Mouse (Mus musculus) myocyte (in vitro differentiated cells): ENCODE data around the gene Angptl8.

Source experiments
- CEBPB ChIP-seq: IDR thresholded peaks from 2 replicates; pipeline ENCODE4 v1.6.1; 2011; ENCODE audit warnings: mild to moderate bottlenecking, moderate library complexity; ENCODE audit not compliant: poor library complexity, insufficient read depth, severe bottlenecking
- E2F4 ChIP-seq: IDR thresholded peaks from one replicate; pipeline ENCODE4 v1.6.1; 2011; ENCODE audit warnings: mild to moderate bottlenecking, control low read depth, moderate library complexity; ENCODE audit not compliant: insufficient read depth
- MAX ChIP-seq: IDR thresholded peaks from one replicate; pipeline ENCODE4 v1.6.1; 2011; ENCODE audit warnings: low read depth, mild to moderate bottlenecking, control low read depth
- MYOD1 ChIP-seq, 3 experiments: IDR thresholded peaks; one replicate each; pipeline ENCODE4 v1.6.1; 2011; ENCODE audit warnings: control low read depth in 2 of 3, low read depth in 2 of 3, mild to moderate bottlenecking in 2 of 3, moderate library complexity in 1 of 3; ENCODE audit not compliant: insufficient read length in 2 of 3, control insufficient read depth in 1 of 3
- MYOG ChIP-seq, 3 experiments: IDR thresholded peaks; one replicate each; pipeline ENCODE4 v1.6.1; 2011; ENCODE audit warnings: control low read depth in 2 of 3, low read depth in 2 of 3, mild to moderate bottlenecking in 2 of 3; ENCODE audit not compliant: insufficient read length in 2 of 3, control insufficient read depth in 1 of 3, insufficient read depth in 1 of 3
- POLR2A ChIP-seq: IDR thresholded peaks from one replicate; pipeline ENCODE4 v1.6.1; 2011; ENCODE audit warnings: low read depth, mild to moderate bottlenecking, control low read depth, moderate library complexity; ENCODE audit not compliant: insufficient read length
- POLR2AphosphoS2 ChIP-seq: IDR thresholded peaks from one replicate; pipeline ENCODE4 v1.6.1; 2011; ENCODE audit warnings: low read depth, control low read depth; ENCODE audit not compliant: insufficient read length
- REST ChIP-seq: IDR thresholded peaks from one replicate; pipeline ENCODE4 v1.6.1; 2011; ENCODE audit warnings: mild to moderate bottlenecking, control low read depth, moderate library complexity; ENCODE audit not compliant: insufficient read depth, insufficient read length
- SRF ChIP-seq: IDR thresholded peaks from one replicate; pipeline ENCODE4 v1.6.1; 2011; ENCODE audit warnings: low read depth; ENCODE audit not compliant: control insufficient read depth, insufficient read length
- TCF12 ChIP-seq: IDR thresholded peaks from one replicate; pipeline ENCODE4 v1.6.1; 2011; ENCODE audit warnings: mild to moderate bottlenecking, control low read depth; ENCODE audit not compliant: poor library complexity, insufficient read depth, severe bottlenecking
- TCF3 ChIP-seq: IDR thresholded peaks from one replicate; pipeline ENCODE4 v1.6.1; 2011; ENCODE audit warnings: low read depth, control low read depth; ENCODE audit not compliant: insufficient read length
- USF1 ChIP-seq: IDR thresholded peaks from one replicate; pipeline ENCODE4 v1.6.1; 2011; ENCODE audit warnings: low read depth, mild to moderate bottlenecking, control low read depth, moderate library complexity

GRCm38 (mm10) chr9:21835258-21835912 lies at the start of gene Angptl8:
- TF ChIP-seq POLR2AphosphoS2 (no peak), POLR2A (no peak), MYOG (IDR thresholded peaks at IDR 0.05; ENCODE audit: control insufficient read depth in 1 of 3, insufficient read depth in 1 of 3, insufficient read length in 2 of 3, low read depth in 2 of 3) (no peak), REST (no peak), MAX (no peak), USF1 (no peak), TCF3 (no peak), E2F4 (no peak), TCF12 (no peak), CEBPB (no peak), MYOD1 (IDR thresholded peaks at IDR 0.05; ENCODE audit: control insufficient read depth in 1 of 3, insufficient read length in 2 of 3, low read depth in 2 of 3) (no peak), SRF (no peak)
